In the genomic region with DNA sequence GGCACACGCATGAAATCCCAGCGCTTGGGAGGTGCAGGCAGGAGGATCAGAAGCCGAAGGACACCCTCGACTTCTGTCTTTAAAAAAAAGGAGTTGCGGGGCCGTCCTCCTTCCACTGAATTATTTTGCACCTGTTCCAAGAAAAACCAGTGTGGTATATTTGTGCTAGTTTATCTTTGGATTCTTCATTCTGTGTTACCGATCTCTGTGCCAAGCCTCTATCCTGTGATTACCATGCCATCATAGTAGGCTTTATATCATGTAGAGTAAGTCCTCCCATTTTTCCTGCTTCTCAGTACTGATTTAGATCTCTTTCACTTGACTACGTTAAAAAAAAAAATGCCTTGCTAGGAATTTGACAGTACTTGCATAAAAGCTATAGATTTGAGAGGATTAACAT, we compare ENCODE assay signal across 36 mouse cellular contexts. TPM values are rescaled to one million over a fixed set of nuclear protein-coding genes. Genes with fewer than 3 reads are reported as not detected.
"Had no signal": no experiment of that assay in that cellular context is flagged by ENCODE, and none has a peak within 500 bp of the region (broad histone marks: within the 10 kb centered on the region; RNA-seq: fewer than 3 reads in every experiment).

No protein-coding gene starts in this region.

- ATAC-seq: liver, embryonic 12.5 days; liver, postnatal 0 days; lung, postnatal 0 days; midbrain, embryonic 13.5 days; midbrain, embryonic 15.5 days; midbrain, embryonic 16.5 days had no signal

- DNase-seq: left cerebral cortex, postnatal 4 days; liver; liver, embryonic 13.5 days; liver, postnatal 0 days; lung, adult 18-20 months; lung, adult 2 months; lung, embryonic 14.5 days; lung, postnatal 10 days; lung, postnatal 14 days; lung, postnatal 36 days; lung, postnatal 4 days; midbrain, embryonic 14.5 days had no signal

RNA-seq across cellular contexts. Expression of gene Gm14214, which starts 1.8 kb away (rescaled TPM):
- polyA plus RNA-seq: limb, embryonic 10.5 days; limb, embryonic 11.5 days; limb, embryonic 12.5 days; limb, embryonic 13.5 days; limb, embryonic 14.5 days; limb, embryonic 15.5 days; liver, adult 2 months; liver, embryonic 11.5 days; liver, embryonic 12.5 days; liver, embryonic 13.5 days; liver, embryonic 14.5 days; liver, embryonic 15.5 days; liver, embryonic 16.5 days; liver, postnatal 0 days; lung, adult 2 months; lung, embryonic 14.5 days; lung, embryonic 15.5 days; lung, embryonic 16.5 days; lung, postnatal 0 days; macrophage; midbrain, embryonic 10.5 days; midbrain, embryonic 11.5 days; midbrain, embryonic 12.5 days; midbrain, embryonic 13.5 days; midbrain, embryonic 14.5 days; midbrain, embryonic 15.5 days; midbrain, embryonic 16.5 days; midbrain, postnatal 0 days; myocyte had no signal

RNA-seq across cellular contexts. Expression of gene a, which starts 19.6 kb away (rescaled TPM):
- polyA plus RNA-seq: liver, adult 2 months; liver, embryonic 16.5 days; liver, postnatal 0 days; lung, adult 2 months; lung, embryonic 14.5 days; lung, embryonic 15.5 days; lung, embryonic 16.5 days; lung, postnatal 0 days; macrophage; myocyte had no signal
